Mouse (Mus musculus): ENCODE measurements around the gene Panx2.

GRCm38 (mm10) chr15:89062518-89062910 is 3.0 kb downstream of the Panx2 start:
- TF ChIP-seq CTCF (IDR thresholded peaks at IDR 0.05; ENCODE audit: low read depth, low read length), result no peak
- no peak for TF ChIP-seq TAL1 (conservative IDR thresholded peaks at IDR 0.05; ENCODE audit: low read depth, low read length)
- TF ChIP-seq GATA1 (IDR thresholded peaks at IDR 0.05; ENCODE audit: borderline replicate concordance, low read length), result no peak
- TF ChIP-seq POLR2AphosphoS5 (IDR thresholded peaks at IDR 0.05; ENCODE audit: insufficient replicate concordance, low read depth, low read length), result no peak
